Mouse (Mus musculus) lung, adult 2 months (tissue): Measurements from ENCODE around the gene Ndufb7.

Experiments
- CTCF ChIP-seq: fragments of 200-500 bp; IDR thresholded peaks from 2 replicates; pipeline ENCODE4 v1.5.1; 2011; ENCODE audit warnings: mild to moderate bottlenecking, low read length, control low read depth; ENCODE audit not compliant: insufficient read depth
- POLR2A ChIP-seq: fragments of 200-500 bp; IDR thresholded peaks from 2 replicates; pipeline ENCODE4 v1.6.1; 2011; ENCODE audit warnings: low read depth, mild to moderate bottlenecking, control low read depth, low read length, borderline replicate concordance; ENCODE audit errors: extremely low read depth

GRCm38 (mm10) chr8:83578131-83579055 is 11.9 kb downstream of the Ndufb7 start:
- TF ChIP-seq CTCF = no peak
- TF ChIP-seq POLR2A = no peak
